In the genomic region with DNA sequence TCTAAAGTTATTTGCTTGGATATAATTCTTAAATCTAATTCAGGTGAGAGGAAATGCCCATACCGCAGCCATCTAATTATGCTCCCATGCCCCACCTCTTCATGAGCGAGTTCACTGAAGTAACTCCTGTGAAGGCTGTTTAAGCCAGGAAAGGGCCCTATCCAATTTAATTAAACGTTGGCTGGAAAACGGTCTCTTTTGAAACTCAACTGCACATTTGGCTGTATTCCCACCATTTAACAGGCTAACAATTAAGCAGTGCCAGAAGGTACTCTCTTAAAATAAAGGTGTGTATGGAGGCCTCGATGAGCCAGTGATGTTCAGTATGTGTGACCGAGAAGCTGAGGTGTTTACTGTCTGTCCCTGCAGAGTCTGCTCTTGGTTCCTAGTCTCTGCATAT, we compare ENCODE assay signal across 25 mouse cellular contexts. TPM values are rescaled to one million over a fixed set of nuclear protein-coding genes. Genes with fewer than 3 reads are reported as not detected.
A peak's percentile ranks its signal among the peaks of the same experiment; 100 is the strongest.
DNase-seq lines count a peak whose midpoint lies in the region; ATAC-seq and TF ChIP-seq lines count a peak whose summit lies in the region.
"Had no signal": no experiment of that assay in that cellular context is flagged by ENCODE, and none has a peak within 500 bp of the region (broad histone marks: within the 10 kb centered on the region; RNA-seq: fewer than 3 reads in every experiment).

No protein-coding gene starts in this region.

- peaks cover 40% of the 10 kb centered on the region for H3K4me1 ChIP-seq in hindbrain, embryonic 15.5 days (replicated peaks)
- H3K4me1 ChIP-seq in hindbrain, embryonic 11.5 days (replicated peaks; ENCODE audit: control insufficient read depth, insufficient read depth, low read length) = peaks cover 4% of the 10 kb centered on the region
- peaks cover 29% of the 10 kb centered on the region for H3K4me1 ChIP-seq in liver, adult 2 months (ENCODE audit: control insufficient read depth, insufficient read depth, low read length)
- H3K4me1 ChIP-seq in liver, embryonic 12.5 days = peaks cover 75% of the 10 kb centered on the region
- H3K4me1 ChIP-seq in limb, embryonic 13.5 days = peaks cover 56% of the 10 kb centered on the region

- no peak for TF ChIP-seq POLR2A in liver, adult 2 months (IDR thresholded peaks at IDR 0.05; ENCODE audit: extremely low read depth, insufficient read depth, low read length)

- DNase-seq in hindbrain, embryonic 11.5 days (ENCODE audit: low spot score) = no peak
- peak; percentile 55 for DNase-seq in liver, adult 2 months (ENCODE audit: extremely low read depth, low read depth, low spot score)
- peak; percentile 33 for DNase-seq in brain, adult 2 months (ENCODE audit: low read depth, low spot score)
- no peak for DNase-seq in spleen, postnatal 14 days (ENCODE audit: low spot score in 2 of 2)
- DNase-seq: adrenal gland, adult 2 months; cerebellum, postnatal 10 days; gastrocnemius, postnatal 10 days; heart, adult 18-20 months; heart, postnatal 4 days; lung, postnatal 10 days; midbrain, embryonic 14.5 days; right cerebral cortex, postnatal 14 days; spleen, adult 18-20 months; thymus, adult 18-20 months; thymus, postnatal 4 days had no signal

- H3K27ac ChIP-seq in hindbrain, embryonic 15.5 days (replicated peaks) = no peak overlapping the region
- no peak overlapping the region for H3K27ac ChIP-seq in hindbrain, embryonic 11.5 days (ENCODE audit: low read depth, low read length)
- no peak overlapping the region for H3K27ac ChIP-seq in liver, adult 2 months (replicated peaks; ENCODE audit: insufficient read depth, low read depth, low read length)
- no peak overlapping the region for H3K27ac ChIP-seq in liver, embryonic 12.5 days
- no peak overlapping the region for H3K27ac ChIP-seq in limb, embryonic 13.5 days
- H3K27ac ChIP-seq: heart, embryonic 15.5 days; hindbrain, postnatal 0 days; neural tube, embryonic 15.5 days had no signal

- H3K4me2 ChIP-seq in hindbrain, embryonic 15.5 days = no peak overlapping the region
- H3K4me2 ChIP-seq in hindbrain, embryonic 11.5 days (replicated peaks; ENCODE audit: low read depth, low read length) = no peak overlapping the region
- H3K4me2 ChIP-seq in liver, embryonic 12.5 days = no peak overlapping the region
- peak overlapping the region; percentile 83; the same call in 1 of the 2 replicates for H3K4me2 ChIP-seq in limb, embryonic 13.5 days (replicated peaks)
- H3K4me2 ChIP-seq: neural tube, embryonic 15.5 days had no signal

- TF ChIP-seq CTCF in liver, adult 2 months (IDR thresholded peaks at IDR 0.05; ENCODE audit: low read depth, low read length) = no peak

- H3K9me3 ChIP-seq in hindbrain, embryonic 15.5 days = no peaks in the 10 kb centered on the region
- no peaks in the 10 kb centered on the region for H3K9me3 ChIP-seq in hindbrain, embryonic 11.5 days (ENCODE audit: control insufficient read depth, low read length)
- no peaks in the 10 kb centered on the region for H3K9me3 ChIP-seq in liver, embryonic 12.5 days (replicated peaks)
- no peaks in the 10 kb centered on the region for H3K9me3 ChIP-seq in limb, embryonic 13.5 days
- H3K9me3 ChIP-seq: heart, embryonic 15.5 days; neural tube, embryonic 15.5 days had no signal

- ATAC-seq in hindbrain, embryonic 15.5 days (ENCODE audit: low FRiP score, low read depth) = no peak
- ATAC-seq in hindbrain, embryonic 11.5 days (ENCODE audit: low FRiP score) = no peak
- no peak for ATAC-seq in liver, embryonic 12.5 days
- no peak for ATAC-seq in limb, embryonic 13.5 days (ENCODE audit: low FRiP score, low read depth)
- ATAC-seq: hindbrain, postnatal 0 days had no signal

- peaks cover 41% of the 10 kb centered on the region for H3K79me2 ChIP-seq in liver, adult 2 months (ENCODE audit: control insufficient read depth, insufficient read depth, low read length)

- H3K36me3 ChIP-seq in hindbrain, embryonic 15.5 days = 0 out of 2 replicates have a peak, but pooled peaks cover 3% of the 10 kb centered on the region
- H3K36me3 ChIP-seq in hindbrain, embryonic 11.5 days (ENCODE audit: control insufficient read depth, insufficient read depth, low read length) = no peaks in the 10 kb centered on the region
- H3K36me3 ChIP-seq in liver, adult 2 months (ENCODE audit: control insufficient read depth, insufficient read depth, low read length) = no peaks in the 10 kb centered on the region
- H3K36me3 ChIP-seq in liver, embryonic 12.5 days = peaks cover 13% of the 10 kb centered on the region
- H3K36me3 ChIP-seq in limb, embryonic 13.5 days = peaks cover 4% of the 10 kb centered on the region; the same call in 1 of the 2 replicates
- H3K36me3 ChIP-seq: heart, embryonic 15.5 days; neural tube, embryonic 15.5 days had no signal

- 68% methylated on average over 6 of the region's 6 CpGs for WGBS in hindbrain, embryonic 15.5 days
- 92% methylated on average over 6 of the region's 6 CpGs for WGBS in hindbrain, embryonic 11.5 days
- WGBS in liver, adult 2 months = 29% methylated on average over 6 of the region's 6 CpGs
- WGBS in liver, embryonic 12.5 days (ENCODE audit: insufficient replicate concordance) = 83% methylated on average over 6 of the region's 6 CpGs
- 64% methylated on average over 6 of the region's 6 CpGs for WGBS in limb, embryonic 13.5 days

- no peaks in the 10 kb centered on the region for H3K27me3 ChIP-seq in hindbrain, embryonic 15.5 days
- no peaks in the 10 kb centered on the region for H3K27me3 ChIP-seq in hindbrain, embryonic 11.5 days (ENCODE audit: control insufficient read depth, insufficient read depth, low read length)
- H3K27me3 ChIP-seq in liver, adult 2 months (ENCODE audit: control insufficient read depth, insufficient read depth, low read length) = no peaks in the 10 kb centered on the region
- H3K27me3 ChIP-seq in liver, embryonic 12.5 days (replicated peaks) = no peaks in the 10 kb centered on the region
- no peaks in the 10 kb centered on the region for H3K27me3 ChIP-seq in limb, embryonic 13.5 days
- H3K27me3 ChIP-seq: heart, embryonic 15.5 days; neural tube, embryonic 15.5 days had no signal

- 0 out of 2 replicates have a peak overlapping the region, but pooled peaks have one; percentile 7 for H3K9ac ChIP-seq in hindbrain, embryonic 15.5 days
- H3K9ac ChIP-seq in hindbrain, embryonic 11.5 days (ENCODE audit: low read depth, low read length) = no peak overlapping the region
- H3K9ac ChIP-seq in liver, adult 2 months (ENCODE audit: low read depth, low read length) = no peak overlapping the region
- no peak overlapping the region for H3K9ac ChIP-seq in liver, embryonic 12.5 days
- 0 out of 2 replicates have a peak overlapping the region, but pooled peaks have one; percentile 8 for H3K9ac ChIP-seq in limb, embryonic 13.5 days
- H3K9ac ChIP-seq: heart, embryonic 15.5 days had no signal

- H3K4me3 ChIP-seq in hindbrain, embryonic 15.5 days = no peak overlapping the region
- no peak overlapping the region for H3K4me3 ChIP-seq in hindbrain, embryonic 11.5 days (ENCODE audit: low read depth, low read length)
- no peak overlapping the region for H3K4me3 ChIP-seq in liver, adult 2 months (ENCODE audit: insufficient read depth, low read depth, low read length)
- H3K4me3 ChIP-seq in liver, embryonic 12.5 days = no peak overlapping the region
- no peak overlapping the region for H3K4me3 ChIP-seq in limb, embryonic 13.5 days
- H3K4me3 ChIP-seq: heart, embryonic 15.5 days; neural tube, embryonic 15.5 days had no signal

RNA-seq across cellular contexts. Expression of gene Mbtps1, which starts 2.7 kb away (rescaled TPM):
- 50.7 and 54.0 TPM in 2 replicates for polyA plus RNA-seq in hindbrain, embryonic 15.5 days (2015; fragmentation: Nextera tagmentation; extraction: Ambion mirVana)
- polyA plus RNA-seq in hindbrain, embryonic 11.5 days (2014; fragmentation: Nextera tagmentation; extraction: Ambion mirVana) = 64.8 and 84.4 TPM in 2 replicates
- total RNA-seq in liver, adult 2 months (2014; rRNA removed) = 30.4 and 39.8 TPM in 2 replicates
- 30.1 and 31.9 TPM in 2 replicates for polyA plus RNA-seq in liver, adult 2 months (2012; rRNA removed)
- polyA plus RNA-seq in liver, embryonic 12.5 days (2016; fragmentation: Nextera tagmentation; extraction: Ambion mirVana) = 45.7 and 48.8 TPM in 2 replicates
- 139 and 142 TPM in 2 replicates for polyA plus RNA-seq in limb, embryonic 13.5 days (2015; fragmentation: Nextera tagmentation; extraction: Ambion mirVana)

RNA-seq across cellular contexts. Expression of gene Hsdl1, which starts 19.1 kb away (rescaled TPM):
- polyA plus RNA-seq in hindbrain, embryonic 15.5 days (2015; fragmentation: Nextera tagmentation; extraction: Ambion mirVana) = 153 and 162 TPM in 2 replicates
- polyA plus RNA-seq in hindbrain, embryonic 11.5 days (2014; fragmentation: Nextera tagmentation; extraction: Ambion mirVana) = 76.9 and 78.7 TPM in 2 replicates
- 7.8 and 8.6 TPM in 2 replicates for total RNA-seq in liver, adult 2 months (2014; rRNA removed)
- 6.1 and 7.8 TPM in 2 replicates for polyA plus RNA-seq in liver, adult 2 months (2012; rRNA removed)
- 25.0 and 25.5 TPM in 2 replicates for polyA plus RNA-seq in liver, embryonic 12.5 days (2016; fragmentation: Nextera tagmentation; extraction: Ambion mirVana)
- 31.0 and 32.3 TPM in 2 replicates for polyA plus RNA-seq in limb, embryonic 13.5 days (2015; fragmentation: Nextera tagmentation; extraction: Ambion mirVana)

RNA-seq across cellular contexts. Expression of gene Dnaaf1, which starts 19.2 kb away (rescaled TPM):
- 0.35 and 0.74 TPM in 2 replicates for polyA plus RNA-seq in hindbrain, embryonic 15.5 days (2015; fragmentation: Nextera tagmentation; extraction: Ambion mirVana)
- 0.08 and 0.28 TPM in 2 replicates for polyA plus RNA-seq in hindbrain, embryonic 11.5 days (2014; fragmentation: Nextera tagmentation; extraction: Ambion mirVana)
- total RNA-seq in liver, adult 2 months (2014; rRNA removed) = not detected in 2 replicates
- polyA plus RNA-seq in liver, adult 2 months (2012; rRNA removed) = not detected in 2 replicates
- polyA plus RNA-seq in liver, embryonic 12.5 days (2016; fragmentation: Nextera tagmentation; extraction: Ambion mirVana) = 0.11 and 0.13 TPM in 2 replicates
- polyA plus RNA-seq in limb, embryonic 13.5 days (2015; fragmentation: Nextera tagmentation; extraction: Ambion mirVana) = 0.11 TPM in 1 of 2 replicates, not detected in the other
- total RNA-seq: gastrocnemius, postnatal 10 days; heart, postnatal 4 days; hindbrain, postnatal 0 days had no signal
- polyA plus RNA-seq: adrenal gland, adult 2 months had no signal

RNA-seq across cellular contexts. Expression of gene Taf1c, which starts 49.2 kb away (rescaled TPM):
- 14.1 and 14.7 TPM in 2 replicates for polyA plus RNA-seq in hindbrain, embryonic 15.5 days (2015; fragmentation: Nextera tagmentation; extraction: Ambion mirVana)
- polyA plus RNA-seq in hindbrain, embryonic 11.5 days (2014; fragmentation: Nextera tagmentation; extraction: Ambion mirVana) = 10.1 and 11.9 TPM in 2 replicates
- 0.83 and 1.2 TPM in 2 replicates for total RNA-seq in liver, adult 2 months (2014; rRNA removed)
- 2.7 and 3.6 TPM in 2 replicates for polyA plus RNA-seq in liver, adult 2 months (2012; rRNA removed)
- polyA plus RNA-seq in liver, embryonic 12.5 days (2016; fragmentation: Nextera tagmentation; extraction: Ambion mirVana) = 10.2 and 10.7 TPM in 2 replicates
- polyA plus RNA-seq in limb, embryonic 13.5 days (2015; fragmentation: Nextera tagmentation; extraction: Ambion mirVana) = 12.4 and 13.8 TPM in 2 replicates

RNA-seq across cellular contexts. Expression of gene Slc38a8, which starts 54.4 kb away (rescaled TPM):
- polyA plus RNA-seq in hindbrain, embryonic 15.5 days (2015; fragmentation: Nextera tagmentation; extraction: Ambion mirVana) = 0.13 and 0.22 TPM in 2 replicates
- 0.11 TPM in 1 of 2 replicates, not detected in the other for polyA plus RNA-seq in hindbrain, embryonic 11.5 days (2014; fragmentation: Nextera tagmentation; extraction: Ambion mirVana)
- not detected in 2 replicates for total RNA-seq in liver, adult 2 months (2014; rRNA removed)
- not detected in 2 replicates for polyA plus RNA-seq in liver, adult 2 months (2012; rRNA removed)
- not detected in 2 replicates for polyA plus RNA-seq in liver, embryonic 12.5 days (2016; fragmentation: Nextera tagmentation; extraction: Ambion mirVana)
- polyA plus RNA-seq in limb, embryonic 13.5 days (2015; fragmentation: Nextera tagmentation; extraction: Ambion mirVana) = 0.29 TPM in 1 of 2 replicates, not detected in the other
- total RNA-seq: adrenal gland, adult 2 months; gastrocnemius, postnatal 10 days; heart, adult 18-20 months; heart, postnatal 4 days; hindbrain, postnatal 0 days; megakaryocyte progenitor cell, adult 5-6 weeks had no signal
- polyA plus RNA-seq: C2C12; heart, embryonic 15.5 days; liver, embryonic 16.5 days; midbrain, embryonic 14.5 days; neural tube, embryonic 15.5 days; stomach, embryonic 14.5 days had no signal

Comparison
In these comparisons a context has a peak if more than half of its experiments do, and no peak if none do; other contexts are left out.
1. H3K9ac ChIP-seq: peak in hindbrain, embryonic 15.5 days (single experiment) and limb, embryonic 13.5 days (single experiment); none in hindbrain, embryonic 11.5 days (single experiment), liver, adult 2 months (single experiment) and liver, embryonic 12.5 days (single experiment).
2. DNase-seq: peak in liver, adult 2 months (single experiment) and brain, adult 2 months (single experiment); none in hindbrain, embryonic 11.5 days (single experiment) and spleen, postnatal 14 days (0 of 2).